ENCODE assay signal across 9 mouse cellular contexts in the genomic region with DNA sequence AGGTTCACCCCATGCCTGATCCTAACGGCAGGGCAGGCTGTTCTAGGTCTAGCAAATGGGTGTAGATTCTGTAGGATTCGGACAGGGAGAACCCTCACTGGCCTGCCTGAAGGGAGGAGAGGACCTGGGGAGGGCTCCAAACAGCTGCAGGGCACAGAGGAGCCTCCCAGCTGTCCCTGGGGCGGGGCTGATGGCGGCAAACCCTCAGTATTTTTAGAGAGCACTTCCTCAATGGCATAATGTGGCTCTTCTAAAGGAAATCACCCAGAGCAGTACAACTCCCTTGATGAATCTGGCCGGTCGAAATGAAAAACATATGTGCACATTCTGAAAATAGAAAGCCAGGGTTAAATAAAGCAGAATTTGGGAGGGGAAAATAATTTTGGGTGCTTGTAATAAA.
A peak's percentile ranks its signal among the peaks of the same experiment; 100 is the strongest.
DNase-seq lines count a peak whose midpoint lies in the region; ATAC-seq lines count a peak whose summit lies in the region.
"Had no signal": no experiment of that assay in that cellular context is flagged by ENCODE, and none has a peak within 500 bp of the region (broad histone marks: within the 10 kb centered on the region; RNA-seq: fewer than 3 reads in every experiment).

No protein-coding gene starts in this region.

- 0 out of 2 replicates have a peak overlapping the region, but pooled peaks have one; percentile 33 for H3K27ac ChIP-seq in midbrain, embryonic 10.5 days (replicated peaks)
- no peak overlapping the region for H3K27ac ChIP-seq in midbrain, embryonic 16.5 days (ENCODE audit: low read length)
- H3K27ac ChIP-seq: kidney, embryonic 15.5 days had no signal

- no peak for ATAC-seq in midbrain, embryonic 16.5 days
- ATAC-seq in granulocyte monocyte progenitor cell, adult 5-6 weeks (replicated peaks; ENCODE audit: poor library complexity, severe bottlenecking), result peak; percentile 71
- peak; percentile 63 for ATAC-seq in megakaryocyte progenitor cell, adult 5-6 weeks (replicated peaks; ENCODE audit: poor library complexity)

- no peaks in the 10 kb centered on the region for H3K36me3 ChIP-seq in midbrain, embryonic 10.5 days
- H3K36me3 ChIP-seq in midbrain, embryonic 16.5 days (ENCODE audit: control insufficient read depth, insufficient read depth, low read length), result no peaks in the 10 kb centered on the region; the same call in none of the 2 replicates
- H3K36me3 ChIP-seq: G1E had no signal

- no peak overlapping the region for H3K4me2 ChIP-seq in midbrain, embryonic 16.5 days (ENCODE audit: low read length)
- H3K4me2 ChIP-seq: kidney, embryonic 15.5 days had no signal

- H3K9ac ChIP-seq in midbrain, embryonic 16.5 days (ENCODE audit: low read depth, low read length), result no peak overlapping the region
- H3K9ac ChIP-seq: kidney, embryonic 15.5 days had no signal

- peaks cover 3% of the 10 kb centered on the region; the same call in 1 of the 2 replicates for H3K4me1 ChIP-seq in midbrain, embryonic 10.5 days
- peaks cover 9% of the 10 kb centered on the region; the same call in 1 of the 2 replicates for H3K4me1 ChIP-seq in midbrain, embryonic 16.5 days (ENCODE audit: control insufficient read depth, insufficient read depth, low read length)

- H3K27me3 ChIP-seq in midbrain, embryonic 10.5 days (ENCODE audit: low read depth, poor library complexity, severe bottlenecking), result no peaks in the 10 kb centered on the region
- no peaks in the 10 kb centered on the region for H3K27me3 ChIP-seq in midbrain, embryonic 16.5 days (ENCODE audit: control insufficient read depth, insufficient read depth, low read depth, low read length)

- no peak overlapping the region for H3K4me3 ChIP-seq in midbrain, embryonic 10.5 days
- no peak overlapping the region for H3K4me3 ChIP-seq in midbrain, embryonic 16.5 days (ENCODE audit: low read depth, low read length)
- H3K4me3 ChIP-seq: kidney, embryonic 15.5 days had no signal

- DNase-seq in midbrain, embryonic 10.5 days (ENCODE audit: low spot score), result no peak
- DNase-seq in Muller cell, postnatal 12 days (ENCODE audit: inconsistent ontology term), result no peak
- no peak for DNase-seq in urinary bladder, postnatal 14 days (ENCODE audit: low spot score)
- no peak for DNase-seq in urinary bladder, postnatal 25 days (ENCODE audit: low spot score)

- H3K9me3 ChIP-seq in midbrain, embryonic 10.5 days (replicated peaks), result no peaks in the 10 kb centered on the region
- no peaks in the 10 kb centered on the region for H3K9me3 ChIP-seq in midbrain, embryonic 16.5 days (replicated peaks; ENCODE audit: control insufficient read depth, low read length, poor library complexity, severe bottlenecking)
- H3K9me3 ChIP-seq: G1E; kidney, embryonic 15.5 days had no signal

- WGBS in midbrain, embryonic 10.5 days, result 70% methylated on average over 6 of the region's 6 CpGs
- 75% methylated on average over 6 of the region's 6 CpGs for WGBS in midbrain, embryonic 16.5 days
